Mouse (Mus musculus) skeletal muscle tissue, adult 2 months (tissue): Measurements from ENCODE around the gene Hipk2.

Source experiments
- DNase-seq: peaks from one replicate; pipeline ENCODE4 v3.0.0-alpha.2; 2012; ENCODE audit warnings: low read depth, low spot score

Gene Hipk2

DNA sequence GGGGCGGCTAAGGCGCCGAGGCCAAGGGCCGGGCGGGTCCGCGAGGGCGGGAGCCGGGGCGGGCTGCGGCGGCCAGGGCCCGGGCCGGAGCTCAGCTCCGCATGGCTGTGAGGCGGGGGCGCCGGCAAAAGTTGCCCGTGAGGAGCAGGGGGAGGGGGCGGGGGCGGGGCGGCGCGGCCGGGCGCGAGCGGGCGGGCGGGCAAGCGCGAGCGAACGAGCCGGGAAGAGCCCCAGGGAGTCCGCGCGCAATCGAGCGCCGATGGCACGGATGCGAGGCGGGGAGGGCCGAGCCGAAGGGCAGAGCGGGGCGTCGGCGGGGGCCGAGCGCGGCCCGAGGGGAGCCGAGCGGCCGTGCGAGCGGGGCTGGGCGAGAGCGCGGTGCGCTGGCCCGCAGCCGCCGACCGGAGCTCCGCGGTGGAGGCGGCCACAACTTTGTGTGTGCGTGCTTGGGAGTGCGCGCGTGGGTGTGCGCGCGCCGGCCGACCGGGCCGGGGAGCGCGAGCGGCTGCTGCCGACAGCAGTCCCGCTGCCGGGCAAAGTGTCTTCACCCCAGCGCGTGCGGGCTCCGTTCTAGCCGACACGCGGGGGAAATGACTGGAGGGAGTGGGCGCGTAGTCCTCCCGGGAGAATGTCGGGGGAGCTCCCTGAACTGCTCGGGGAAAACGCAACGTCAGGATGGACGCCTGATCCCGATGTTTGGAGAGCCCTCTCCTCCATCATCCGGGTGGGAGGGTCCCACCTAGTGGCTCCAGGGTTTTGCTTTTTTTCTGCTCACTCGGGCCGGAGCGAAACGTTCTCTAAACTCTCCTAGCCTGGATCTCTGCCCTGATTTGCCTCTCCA is at the start of gene Hipk2:
Hipk2 (minus strand) TSS at position 95 of the 841 bp plus-strand sequence.
- DNase-seq = peak; percentile 70

DNA sequence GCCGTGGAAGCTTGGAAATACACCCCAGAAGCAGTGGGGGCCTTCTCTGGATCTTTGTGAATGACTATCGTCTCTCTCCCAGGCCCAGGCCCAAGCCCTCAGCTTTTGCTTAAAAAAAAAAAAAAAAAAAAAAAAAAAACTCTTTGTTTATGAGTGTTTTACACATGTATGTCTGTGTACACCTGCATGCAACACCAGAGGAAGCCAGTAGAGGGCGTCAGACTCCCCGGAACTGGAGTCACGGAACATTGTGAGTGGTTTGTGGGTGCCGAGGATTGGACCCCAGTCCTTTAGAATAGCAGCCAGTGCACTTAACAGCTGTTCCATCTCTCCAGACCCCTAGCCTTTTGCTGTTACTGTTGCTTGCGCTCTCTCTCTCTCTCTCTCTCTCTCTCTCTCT is 49.8 kb upstream of the Hipk2 start:
- DNase-seq = no peak

DNA sequence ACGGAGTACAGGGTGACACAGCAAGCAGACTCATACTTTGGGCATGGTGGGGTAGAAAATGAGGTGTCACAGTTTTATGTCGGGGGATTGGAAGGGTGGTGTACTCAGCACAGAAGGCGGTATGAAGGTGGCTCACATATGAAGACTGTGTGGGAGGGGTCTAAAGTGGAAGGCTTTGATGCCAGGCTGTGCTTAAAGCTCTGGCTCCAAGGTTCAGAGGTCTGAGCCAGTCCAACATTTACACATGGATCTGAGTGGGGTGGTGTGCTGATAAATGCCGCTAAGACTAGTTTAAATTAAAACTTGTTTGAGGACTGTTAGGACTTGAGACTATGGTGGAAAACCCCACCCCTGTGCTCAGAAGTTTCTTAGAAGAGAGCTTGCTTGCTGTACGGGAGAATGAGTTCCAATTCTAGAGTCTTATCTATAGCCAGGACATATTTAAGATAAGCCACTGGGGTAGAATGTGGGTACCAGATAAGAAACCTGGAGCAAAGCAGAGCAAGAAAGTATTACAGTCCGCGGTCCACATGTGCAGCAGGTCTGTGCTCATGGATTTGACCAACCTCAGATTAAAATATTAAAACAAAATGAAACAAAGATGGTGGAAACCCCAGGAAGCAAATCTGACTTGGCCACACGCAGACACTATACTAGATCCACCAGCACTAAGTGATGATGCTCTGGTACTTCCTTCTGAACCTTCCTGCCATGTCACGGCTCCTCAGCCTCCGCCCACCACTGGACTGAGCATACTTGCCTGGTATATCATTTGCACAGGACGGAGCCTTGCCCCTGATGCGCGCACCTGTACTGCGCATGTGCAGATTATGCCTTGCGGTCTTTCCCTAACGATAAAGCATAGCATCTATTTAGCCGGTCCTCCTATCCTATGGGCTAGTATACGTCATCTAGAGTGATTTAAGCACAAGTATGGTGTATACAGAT is 48.2 kb upstream of the Hipk2 start:
- no peak for DNase-seq

DNA sequence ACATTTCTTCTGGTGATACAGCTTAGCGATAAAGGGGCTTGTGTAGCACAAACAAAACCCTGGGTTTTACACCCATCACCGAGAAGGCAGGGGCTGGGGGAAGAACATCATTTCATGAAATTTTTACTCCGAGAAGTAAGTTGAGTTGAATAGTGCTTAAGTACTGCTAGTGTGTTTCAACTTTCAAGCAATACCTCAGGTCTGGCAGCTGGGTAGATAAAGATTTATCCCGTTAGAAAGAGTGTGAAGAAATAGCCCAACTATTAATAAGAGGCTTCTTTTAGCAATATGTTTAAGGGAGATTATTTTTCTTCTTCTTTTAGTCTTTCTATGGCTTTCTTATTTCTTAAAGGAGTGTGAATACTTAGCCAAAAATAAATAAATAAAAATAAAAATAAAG is 47.5 kb upstream of the Hipk2 start:
- no peak for DNase-seq

DNA sequence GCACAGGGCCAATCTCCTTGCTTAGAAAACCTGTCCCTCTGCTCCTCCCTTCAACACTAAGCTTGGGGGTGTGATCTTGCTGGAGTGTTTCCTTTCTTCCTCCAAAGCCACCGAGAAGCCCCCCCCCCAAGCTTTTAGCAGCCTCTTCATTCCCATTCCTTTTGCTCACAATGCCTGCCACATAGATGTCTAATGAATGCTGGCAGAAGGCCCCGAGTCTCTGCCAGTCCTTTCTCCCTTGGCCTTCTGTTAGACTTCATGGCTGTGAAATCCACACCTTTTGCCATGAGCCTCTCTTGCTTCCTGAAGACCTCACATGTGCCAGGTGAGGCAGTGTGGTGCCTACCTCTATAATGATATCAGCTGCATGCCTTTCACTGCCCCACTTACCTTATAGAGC is 46.6 kb upstream of the Hipk2 start:
- DNase-seq = no peak

DNA sequence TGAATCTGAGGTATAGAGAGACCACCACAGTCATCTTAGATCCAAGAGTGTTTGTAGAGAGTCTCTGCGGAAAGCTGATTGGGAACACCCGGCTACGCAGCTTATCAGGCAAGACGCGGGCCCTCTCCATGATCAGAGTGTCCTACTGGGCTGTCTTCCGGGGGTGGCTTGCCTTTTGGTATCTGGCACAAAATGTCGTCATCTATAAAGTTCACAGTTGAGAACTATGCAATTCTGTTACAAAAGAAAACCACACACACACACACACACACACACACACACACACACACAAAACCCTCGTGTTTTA is 45.8 kb upstream of the Hipk2 start:
- DNase-seq = no peak

DNA sequence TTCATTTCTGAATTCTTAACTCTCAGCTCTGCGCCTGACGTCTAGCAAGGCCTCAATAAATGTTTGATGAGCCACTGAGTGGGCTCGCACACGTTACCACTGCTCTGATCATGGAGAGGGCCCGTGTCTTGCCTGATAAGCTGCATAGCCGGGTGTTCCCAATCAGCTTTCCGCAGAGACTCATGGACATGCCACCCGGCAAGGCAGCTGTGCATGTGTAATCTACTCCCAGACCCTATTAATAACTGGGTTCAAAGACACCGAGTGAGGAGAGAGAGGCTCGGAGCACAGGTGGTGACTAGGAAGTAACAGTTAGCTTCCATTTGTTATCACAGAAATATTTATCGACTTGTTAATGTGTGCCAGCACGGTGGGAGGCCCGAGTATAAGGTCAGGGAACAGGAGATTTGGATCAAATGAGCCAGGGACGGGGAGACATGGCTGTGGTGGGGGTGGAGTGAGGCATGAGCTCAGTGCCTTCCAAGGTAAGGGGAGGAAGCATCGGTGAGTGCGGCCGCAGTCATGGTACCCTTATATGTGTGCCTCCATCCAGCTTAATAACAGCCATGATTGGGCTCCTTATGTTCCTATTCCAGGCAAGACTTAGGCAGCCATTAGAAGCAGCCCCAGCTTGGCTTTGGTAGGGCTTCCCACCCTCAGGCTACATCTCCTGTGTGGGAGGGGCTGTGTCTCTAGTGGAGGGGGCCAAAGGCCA is 45.3 kb upstream of the Hipk2 start:
- DNase-seq = no peak

DNA sequence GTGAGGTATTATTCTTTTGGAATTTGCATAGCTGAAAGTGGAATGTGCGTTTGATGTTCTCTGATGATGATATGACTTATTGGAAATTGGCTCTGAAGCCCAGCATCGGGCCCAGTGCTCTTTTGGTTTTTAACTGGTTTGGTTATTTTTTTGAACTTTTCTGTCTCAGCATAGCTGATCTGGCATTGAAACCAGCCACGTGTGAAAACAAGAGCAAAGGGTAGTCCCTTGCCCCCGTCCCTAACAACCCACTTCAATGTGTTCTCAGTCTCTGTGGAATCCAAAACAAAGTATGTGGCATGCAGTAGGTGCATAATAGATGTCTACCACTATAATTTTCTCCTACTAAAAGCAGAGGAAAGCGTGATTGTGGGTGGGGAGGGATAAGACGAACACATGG is 44.2 kb upstream of the Hipk2 start:
- DNase-seq = no peak

DNA sequence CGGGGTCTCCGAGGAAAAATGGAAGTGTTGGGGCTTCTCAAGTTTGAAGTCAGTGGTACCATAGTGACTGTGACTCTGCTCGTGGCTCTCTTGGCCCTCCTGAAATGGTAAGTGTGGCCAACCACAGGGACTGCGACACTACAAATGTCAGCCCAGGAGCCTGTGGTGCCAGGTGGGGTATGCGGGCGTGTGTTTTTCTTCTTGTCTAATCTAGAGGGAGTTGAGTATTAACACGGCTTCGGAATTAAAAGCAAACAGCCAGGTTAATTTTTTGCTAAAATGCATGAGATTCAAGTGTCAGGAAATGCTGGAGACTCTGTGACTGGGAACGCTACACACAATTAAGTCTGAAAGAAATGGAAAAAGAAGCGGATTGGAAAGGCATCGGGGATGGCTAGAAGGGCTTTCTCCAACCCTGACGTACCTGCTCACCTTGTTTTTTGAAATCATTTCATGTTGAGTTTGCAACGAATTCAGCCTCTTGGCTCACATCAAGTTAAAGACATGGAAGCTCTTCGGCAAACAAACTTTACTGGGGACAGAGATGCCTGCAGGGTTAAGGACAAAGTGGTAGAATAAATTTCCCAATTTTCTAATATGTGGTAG is 43.3 kb upstream of the Hipk2 start:
- no peak for DNase-seq

DNA sequence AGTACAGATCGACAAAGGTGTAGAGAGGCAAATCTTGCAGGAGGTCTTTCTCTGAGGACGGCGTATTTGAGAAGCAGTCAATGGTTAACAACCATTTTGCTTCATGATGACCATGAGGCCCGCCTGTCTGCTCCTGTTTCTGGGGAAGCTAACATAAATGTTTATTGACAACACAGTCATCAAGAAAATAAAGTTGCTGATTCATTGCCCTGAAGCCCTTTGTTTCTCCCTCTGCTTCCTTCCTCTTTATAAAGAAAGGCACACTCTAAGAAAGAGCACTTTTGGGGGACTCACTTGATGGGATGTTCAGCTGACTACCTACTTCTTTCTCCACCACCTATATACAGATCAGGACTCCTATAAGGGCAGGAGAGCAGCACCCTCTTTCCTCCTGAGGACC is 42.8 kb upstream of the Hipk2 start:
- DNase-seq = no peak

DNA sequence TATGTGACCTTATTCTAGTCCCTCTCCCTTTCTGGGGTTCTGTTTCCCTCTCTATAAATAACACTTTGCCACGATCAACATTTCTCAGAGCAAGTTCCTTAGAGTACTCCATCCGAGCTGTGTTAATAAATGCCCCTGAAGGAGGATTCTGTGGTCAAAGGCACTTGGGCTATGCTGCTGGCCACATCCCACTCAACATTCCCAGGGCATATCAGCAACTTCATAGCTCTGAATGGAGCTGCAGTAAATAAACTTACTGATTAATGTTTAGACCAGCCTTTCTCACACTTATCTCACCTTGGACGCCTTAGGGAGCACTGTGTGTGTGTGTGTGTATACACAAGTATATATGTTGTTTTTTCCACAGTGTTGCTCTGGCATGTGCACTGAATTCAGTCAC is 41.5 kb upstream of the Hipk2 start:
- DNase-seq = no peak

DNA sequence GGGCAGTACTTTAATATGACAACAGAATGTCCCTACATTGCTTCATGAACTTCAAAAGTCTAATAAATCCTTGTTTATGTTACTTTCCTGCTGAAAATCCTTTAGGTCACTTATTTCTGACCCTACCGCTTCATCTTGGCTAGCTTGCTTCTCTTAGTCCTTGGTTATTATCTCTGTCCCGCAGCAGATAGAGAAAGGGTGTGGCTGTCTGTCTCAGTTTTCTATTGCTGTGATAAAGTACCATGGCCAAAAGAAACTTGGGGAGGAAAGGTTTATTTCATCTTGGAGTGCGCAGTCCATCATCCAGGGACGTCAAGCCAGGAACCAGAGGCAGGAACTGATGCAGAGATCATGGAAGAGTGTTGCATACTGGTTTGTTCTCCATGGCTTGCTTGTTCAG is 40.6 kb upstream of the Hipk2 start:
- no peak for DNase-seq

DNA sequence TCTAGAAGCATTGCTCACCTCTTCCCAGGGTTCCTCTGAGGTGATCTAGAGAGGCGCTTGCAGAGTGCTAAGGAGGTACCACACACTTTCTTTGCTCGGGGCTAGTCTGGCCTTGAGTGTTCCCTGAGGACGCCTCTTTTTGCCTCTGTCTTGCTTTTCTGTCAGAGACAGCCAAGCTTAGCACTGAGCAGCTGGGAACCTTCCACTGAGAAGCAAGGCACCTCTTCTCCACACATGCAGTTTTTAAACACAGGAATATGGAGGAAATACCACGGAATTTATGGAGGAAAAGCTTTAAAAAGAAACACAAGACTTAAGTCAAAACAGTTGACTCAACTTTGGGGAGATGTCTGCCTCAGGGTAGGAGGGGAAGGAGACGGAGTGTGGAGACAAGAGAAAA is 39.8 kb upstream of the Hipk2 start:
- no peak for DNase-seq

DNA sequence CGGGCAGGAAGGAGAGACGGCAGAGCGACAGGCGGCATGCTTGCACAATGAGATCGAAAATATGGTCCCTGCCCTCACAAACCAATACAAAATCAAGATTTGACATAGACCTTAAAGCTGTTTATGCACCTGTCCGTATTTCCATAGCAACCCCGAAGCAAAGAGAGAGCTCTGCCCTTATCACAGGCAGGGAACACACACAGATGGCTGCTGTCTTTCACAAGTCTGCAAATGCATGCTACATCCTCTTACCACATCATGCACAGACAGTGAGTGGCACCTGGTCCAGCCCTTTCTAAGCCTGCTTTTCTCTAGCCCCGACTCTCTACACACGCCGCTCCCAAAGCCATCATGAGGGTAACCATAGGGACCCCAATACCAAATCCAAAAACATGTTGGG is 38.2 kb upstream of the Hipk2 start:
- DNase-seq = no peak

DNA sequence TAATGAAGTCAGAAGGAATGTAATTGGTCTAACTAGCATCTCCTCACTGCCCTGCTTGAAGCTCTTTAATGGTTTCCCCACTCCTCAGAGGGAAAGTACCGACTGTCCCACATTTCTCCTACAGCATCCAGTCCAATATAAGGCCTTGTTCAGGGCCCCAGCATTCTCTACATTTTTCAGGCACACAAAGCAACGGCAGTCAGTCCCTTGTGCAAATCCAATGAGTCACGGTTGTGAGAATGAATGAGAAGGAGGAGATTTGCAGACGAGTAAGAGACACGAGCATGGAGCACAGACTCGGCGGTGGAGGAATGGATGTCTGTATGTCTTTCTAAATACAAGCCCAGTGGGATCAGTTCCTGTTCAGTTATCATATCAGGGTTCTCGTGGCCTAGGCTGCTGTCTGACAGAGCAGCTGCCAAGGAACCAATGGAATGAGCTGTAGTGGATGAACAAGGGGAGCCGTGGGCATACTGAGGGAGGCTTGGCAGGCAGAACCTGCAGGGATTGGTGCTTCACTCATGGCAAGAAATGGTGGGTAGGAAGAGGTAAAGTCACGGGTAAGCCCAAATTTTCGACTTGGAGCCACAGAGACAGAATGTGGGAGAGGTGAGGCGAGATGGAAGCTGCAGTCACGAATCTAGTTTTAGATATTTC is 37.5 kb upstream of the Hipk2 start:
- no peak for DNase-seq

DNA sequence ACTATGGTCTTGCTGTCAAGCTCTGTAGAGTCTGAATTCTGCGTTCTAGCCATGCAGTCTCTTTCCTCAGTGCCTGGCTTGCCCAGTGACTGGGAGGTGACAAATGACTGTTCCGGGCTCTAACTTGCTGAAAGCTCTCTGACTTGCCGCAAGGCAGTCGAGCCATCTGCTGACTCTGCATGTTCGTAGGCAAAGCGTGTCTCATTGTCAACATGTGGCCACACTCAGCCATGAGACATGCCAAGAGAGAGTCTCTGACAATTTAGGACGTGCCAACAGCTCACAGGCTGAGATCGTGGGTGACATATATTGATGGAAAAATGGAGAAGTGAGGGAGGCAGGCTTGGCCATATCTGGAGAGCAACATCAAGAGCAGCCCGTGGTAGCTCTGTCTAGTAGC is 36.9 kb upstream of the Hipk2 start:
- DNase-seq = no peak

DNA sequence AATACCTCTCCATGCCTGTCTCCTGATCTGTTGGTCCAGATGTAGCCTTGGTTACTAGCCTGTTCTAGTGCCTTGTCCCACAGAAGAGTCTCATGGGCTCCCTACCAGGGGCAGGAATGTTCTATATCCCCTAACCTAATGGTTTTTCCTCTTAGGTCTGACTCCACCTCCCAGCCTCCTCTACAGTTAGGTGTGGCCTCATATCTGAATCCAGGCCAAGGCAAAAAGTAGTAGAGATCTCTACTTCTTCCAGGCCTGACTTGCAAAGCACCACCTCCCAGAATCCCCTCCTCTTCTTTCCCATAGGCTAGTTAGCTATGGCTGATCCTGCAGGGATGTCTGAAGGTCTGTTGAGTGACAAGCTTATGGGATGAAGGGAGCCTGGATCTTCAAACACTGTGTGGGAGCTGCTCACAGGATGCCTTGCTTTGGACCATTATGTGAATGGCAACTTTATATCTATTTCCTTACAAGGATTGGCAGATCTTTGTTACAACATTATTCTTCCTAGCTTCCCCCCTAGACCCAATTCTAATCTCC is 36.2 kb upstream of the Hipk2 start:
- DNase-seq = no peak

DNA sequence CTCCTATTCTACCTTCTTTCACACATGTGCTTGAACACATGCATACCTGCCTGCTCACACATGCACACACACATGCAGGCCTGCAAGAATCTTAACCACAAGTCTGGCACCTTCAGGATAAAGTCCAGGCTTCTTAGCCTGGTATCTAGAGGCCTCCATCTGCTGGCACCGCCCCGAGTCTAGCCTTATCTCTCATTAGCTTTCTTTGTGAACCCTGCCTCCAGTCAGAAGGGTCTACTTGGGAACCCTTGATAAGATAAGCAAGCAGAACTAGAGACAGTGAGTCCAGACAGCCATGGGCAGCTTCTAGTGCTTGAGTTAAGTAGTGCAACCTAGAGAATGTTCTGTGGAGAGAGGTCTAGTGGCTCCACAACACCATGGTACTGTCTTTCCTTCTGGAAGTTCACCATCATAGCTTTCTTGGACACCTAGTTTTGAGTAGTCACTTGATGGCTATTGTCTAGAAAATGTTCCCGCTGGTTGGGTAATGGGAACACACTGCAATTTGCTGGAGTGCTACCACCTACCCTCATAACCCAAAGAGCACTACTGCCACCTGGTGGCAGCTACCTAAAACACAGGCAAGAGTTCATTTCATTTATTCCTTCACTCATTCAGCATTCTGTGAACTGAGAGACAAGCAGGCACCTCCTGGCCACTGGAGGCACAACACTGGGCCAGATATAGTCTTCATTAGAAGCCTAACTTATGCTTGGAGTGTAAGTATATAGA is 35.0 kb upstream of the Hipk2 start:
- DNase-seq = peak; percentile 74

DNA sequence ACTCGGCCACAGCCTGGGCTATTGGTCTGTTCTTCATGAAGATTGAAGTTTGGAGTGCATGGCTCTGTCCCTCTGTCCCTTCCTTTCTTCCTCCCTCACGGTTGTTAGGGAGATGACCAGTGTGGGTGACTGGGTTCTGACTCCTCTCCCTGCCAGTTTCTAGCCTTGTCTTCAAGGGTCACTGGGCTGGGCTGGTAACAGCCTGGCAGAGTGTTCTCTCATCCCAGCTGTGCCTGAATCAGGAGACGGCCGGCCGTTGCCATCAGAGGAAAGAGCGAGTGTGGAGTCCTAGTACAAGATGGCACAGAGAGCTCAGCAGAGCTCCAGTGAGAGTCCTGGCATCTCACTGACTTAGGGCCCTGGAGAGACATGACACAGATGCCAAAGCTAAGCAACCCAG is 32.4 kb upstream of the Hipk2 start:
- no peak for DNase-seq

DNA sequence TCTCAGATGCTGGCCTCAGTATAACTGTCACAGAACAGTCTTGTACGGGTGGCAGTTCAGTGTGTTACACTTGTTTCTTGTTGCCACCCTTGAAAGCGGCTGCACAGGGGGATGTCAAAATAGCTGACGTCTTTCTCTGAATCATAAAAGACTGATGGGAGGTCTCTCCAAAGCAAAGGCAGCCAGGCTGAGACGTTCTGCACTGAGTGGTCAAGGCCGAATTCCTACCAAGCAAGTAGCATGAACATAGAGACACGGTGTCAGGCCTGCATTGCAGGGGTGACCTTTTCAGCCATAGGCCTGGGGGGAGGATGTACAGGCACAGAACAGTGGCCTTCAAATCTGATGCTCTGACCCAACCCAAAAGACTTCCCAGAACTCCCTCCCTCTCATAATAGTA is 30.0 kb upstream of the Hipk2 start:
- no peak for DNase-seq
